Mouse (Mus musculus): ENCODE results near the gene Asb2.

DNA sequence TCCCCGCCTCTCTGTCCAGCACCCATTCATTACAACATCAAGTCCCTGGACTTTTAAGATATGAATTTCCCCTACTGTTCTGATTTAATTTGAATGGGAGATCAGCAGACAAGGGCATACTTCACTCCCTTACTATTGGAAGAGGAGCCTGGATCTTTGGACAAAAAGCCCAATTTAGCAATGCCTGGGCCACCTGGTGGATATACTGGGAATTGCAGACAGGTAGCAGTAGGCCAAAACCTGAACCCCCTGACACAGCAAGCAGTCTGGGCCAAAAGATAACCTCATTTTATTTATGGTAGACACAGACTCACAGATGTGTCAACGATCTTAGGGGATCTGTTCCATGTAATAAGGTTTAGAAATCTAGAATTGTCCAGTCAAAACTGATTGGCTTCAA lies 54.2 kb downstream of the Asb2 start:
- TF ChIP-seq GATA1 (IDR thresholded peaks at IDR 0.05; ENCODE audit: borderline replicate concordance, low read length) (no peak), FLI1 (IDR thresholded peaks at IDR 0.05; ENCODE audit: low read length) (no peak)
